Mouse (Mus musculus): ENCODE measurements at regions not wholly inside any gene's neighbourhood (a gene's known extent, or its start where the extent isn't known, plus 50 kb on each side); places are given as distances from the start of the nearest gene placed in this dataset.

GRCm38 (mm10) chr1:183749126-183749525 lies 264.0 kb upstream of the Dusp10 start:
- DNase-seq (ENCODE audit: low spot score) = no peak

DNA sequence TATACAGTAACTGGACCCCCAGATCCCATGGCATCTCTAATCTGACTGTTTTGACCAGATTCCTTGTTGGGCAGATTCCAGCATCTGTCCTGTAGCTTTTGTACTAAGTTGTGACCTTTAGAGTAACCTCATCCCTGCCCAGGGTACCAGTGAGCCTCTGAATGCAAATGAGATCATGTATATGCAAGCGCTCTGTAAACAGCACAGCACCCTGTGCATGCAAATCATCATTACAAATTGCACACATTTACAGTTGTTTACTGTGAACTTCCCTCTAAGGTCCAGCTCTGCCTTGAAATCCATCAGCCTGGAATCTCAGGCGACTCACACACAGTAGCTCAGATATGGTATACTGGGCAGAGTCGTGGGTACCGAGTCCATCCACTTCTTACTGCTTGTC lies 258.6 kb upstream of the Dusp10 start:
- DNase-seq (ENCODE audit: low spot score) = no peak

DNA sequence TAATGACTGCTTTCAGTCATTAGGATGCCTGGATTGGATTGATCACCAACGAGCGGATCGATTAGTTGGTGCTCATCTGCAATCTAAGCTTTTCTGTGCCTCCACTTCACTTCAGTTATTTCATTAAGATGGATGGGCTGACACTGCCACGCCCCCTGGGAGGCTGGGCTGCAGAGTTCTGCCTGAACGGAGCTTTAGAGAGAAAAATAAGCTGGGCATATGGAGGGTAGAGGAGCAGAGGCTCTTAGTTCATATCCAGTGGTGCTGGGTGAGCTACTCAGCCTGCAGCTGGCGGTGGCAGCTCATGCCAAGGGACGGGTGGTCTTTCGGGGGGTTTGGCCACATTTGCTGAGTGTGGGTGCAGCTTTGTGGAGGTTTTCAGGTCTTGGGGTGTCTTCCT lies 256.4 kb upstream of the Dusp10 start:
- no peak for DNase-seq (ENCODE audit: low spot score)

- no peak for DNase-seq (ENCODE audit: low spot score)
Observed at GRCm38 (mm10) chr1:183763864-183764726, 249.0 kb upstream of the Dusp10 start.

- DNase-seq (ENCODE audit: low spot score) = no peak
Observed at GRCm38 (mm10) chr1:183772844-183773243, 240.3 kb upstream of the Dusp10 start.

DNA sequence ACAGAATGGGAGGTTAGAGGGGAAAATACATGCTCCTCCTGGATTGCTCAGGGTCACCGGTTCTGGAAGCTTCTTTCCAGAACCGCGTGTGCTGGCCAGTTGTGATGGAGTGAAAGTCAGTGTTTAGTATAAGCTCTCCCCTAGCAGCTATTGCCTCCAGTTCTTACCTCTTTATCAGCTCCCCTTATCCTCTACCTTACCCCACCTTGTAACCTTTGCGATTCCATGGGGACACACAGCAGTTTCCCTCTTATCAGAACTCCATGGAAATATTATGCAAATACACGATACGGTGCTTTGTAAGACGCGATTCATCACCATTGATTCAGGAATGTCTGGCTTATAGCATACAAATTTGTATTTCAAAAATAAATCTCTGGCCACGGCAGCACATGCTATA lies 232.9 kb upstream of the Dusp10 start:
- no peak for DNase-seq (ENCODE audit: low spot score)

- no peak for DNase-seq (ENCODE audit: low spot score)
Observed at GRCm38 (mm10) chr1:183780779-183781178, 232.3 kb upstream of the Dusp10 start.

DNA sequence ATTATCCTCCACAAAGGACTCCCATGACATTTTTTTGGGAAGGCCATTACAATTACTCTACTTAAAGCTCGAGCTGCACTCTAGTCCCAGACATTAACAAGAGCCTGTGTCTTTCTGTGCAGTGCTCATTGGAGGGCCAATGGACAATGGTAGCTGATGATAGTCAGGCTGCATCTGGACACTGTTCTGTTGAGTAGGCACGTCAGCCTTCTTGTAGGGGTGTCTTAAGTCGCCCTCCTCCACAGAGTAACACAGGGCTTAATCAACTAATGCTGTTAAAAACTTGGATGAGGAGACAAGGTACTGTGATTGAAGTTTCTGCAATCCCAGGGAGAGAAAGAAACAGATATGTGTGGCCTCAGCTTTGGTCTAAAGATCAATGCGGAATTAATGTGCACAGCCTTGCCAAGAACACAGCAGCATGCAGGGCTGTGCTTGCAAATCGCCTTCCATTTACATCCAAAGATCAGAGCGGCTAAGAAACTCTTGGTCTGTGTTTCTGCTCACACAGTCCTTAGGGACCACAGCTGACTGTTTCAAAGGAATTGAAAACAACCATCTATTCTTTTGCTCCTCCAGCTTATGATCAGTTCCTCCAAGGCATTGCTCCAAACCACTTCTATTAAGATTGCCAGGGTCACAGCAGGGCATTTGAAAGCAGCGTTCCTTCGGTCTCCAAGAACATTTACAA lies 229.5 kb upstream of the Dusp10 start:
- DNase-seq (ENCODE audit: low spot score) = no peak

DNA sequence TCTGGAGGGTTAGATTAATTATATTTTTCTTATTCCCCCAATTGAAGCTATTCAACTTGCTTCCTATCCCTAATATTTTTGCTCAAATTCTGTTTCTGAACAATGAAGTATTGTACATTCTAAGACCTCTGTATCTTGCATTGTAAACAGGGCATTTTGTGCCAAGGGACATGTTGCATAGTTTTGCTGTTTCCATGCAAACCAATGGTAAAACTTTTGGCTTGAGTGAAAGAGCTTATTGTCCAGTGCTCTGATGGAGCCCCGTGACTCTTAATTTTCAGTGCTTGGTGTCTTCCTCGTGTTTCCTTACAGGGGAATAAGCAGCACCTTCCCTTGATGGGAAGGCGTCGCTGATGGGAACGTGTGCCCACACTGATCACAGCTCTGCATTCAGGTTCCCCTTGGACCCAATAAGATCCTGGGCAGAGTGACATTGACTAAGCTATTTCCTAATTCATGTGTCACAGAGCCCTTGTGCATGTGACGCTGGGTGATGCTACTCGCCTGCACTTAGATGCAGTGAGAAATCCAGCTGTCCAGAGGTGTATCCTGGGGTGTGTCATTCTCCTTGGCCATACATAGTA lies 220.8 kb upstream of the Dusp10 start:
- no peak for DNase-seq (ENCODE audit: low spot score)

DNA sequence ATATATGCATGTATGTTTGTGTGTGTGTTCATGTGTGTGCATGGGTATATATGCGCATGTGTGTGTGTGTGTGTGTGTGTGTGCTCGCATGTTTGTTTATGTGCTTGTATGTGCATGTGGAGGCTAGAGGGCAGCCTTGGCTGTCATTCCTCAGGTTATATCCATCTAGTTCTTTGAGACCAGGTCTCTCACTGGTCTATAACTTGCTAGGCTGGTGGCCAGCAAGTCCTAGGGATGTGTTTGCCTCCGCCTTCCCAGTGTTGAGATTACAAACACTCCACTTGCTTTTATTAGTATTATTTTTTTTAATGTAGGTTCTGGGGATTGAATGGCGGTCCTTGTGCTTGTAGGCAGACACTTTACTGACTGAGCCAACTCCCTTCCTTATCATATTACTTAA lies 219.8 kb upstream of the Dusp10 start:
- DNase-seq (ENCODE audit: low spot score) = no peak

GRCm38 (mm10) chr1:183793913-183794445 lies 219.1 kb upstream of the Dusp10 start:
- DNase-seq (ENCODE audit: low spot score) = no peak

- no peak for DNase-seq (ENCODE audit: low spot score)
Observed at GRCm38 (mm10) chr1:183802351-183802750, 210.8 kb upstream of the Dusp10 start.

DNA sequence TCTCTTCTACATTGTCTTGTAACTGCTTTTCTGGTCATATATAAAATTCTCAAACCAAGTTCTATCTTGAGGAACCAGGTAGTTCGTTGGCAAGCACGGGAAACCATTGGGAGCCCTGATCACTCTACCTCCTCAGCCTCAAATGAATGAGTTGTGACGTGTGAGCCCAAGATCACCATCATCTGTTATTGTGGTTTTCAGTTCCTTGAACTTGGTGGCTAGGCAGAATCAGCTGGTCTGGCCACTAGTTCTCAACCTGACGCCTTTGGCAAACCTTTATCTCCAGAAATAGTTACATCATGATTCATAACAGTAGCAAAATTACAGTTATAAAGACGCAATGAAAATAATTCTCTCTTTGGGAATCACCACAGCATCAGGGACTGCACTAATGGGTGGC lies 209.7 kb upstream of the Dusp10 start:
- DNase-seq (ENCODE audit: low spot score) = no peak

GRCm38 (mm10) chr1:183803826-183804225 lies 209.3 kb upstream of the Dusp10 start:
- DNase-seq (ENCODE audit: low spot score) = no peak

DNA sequence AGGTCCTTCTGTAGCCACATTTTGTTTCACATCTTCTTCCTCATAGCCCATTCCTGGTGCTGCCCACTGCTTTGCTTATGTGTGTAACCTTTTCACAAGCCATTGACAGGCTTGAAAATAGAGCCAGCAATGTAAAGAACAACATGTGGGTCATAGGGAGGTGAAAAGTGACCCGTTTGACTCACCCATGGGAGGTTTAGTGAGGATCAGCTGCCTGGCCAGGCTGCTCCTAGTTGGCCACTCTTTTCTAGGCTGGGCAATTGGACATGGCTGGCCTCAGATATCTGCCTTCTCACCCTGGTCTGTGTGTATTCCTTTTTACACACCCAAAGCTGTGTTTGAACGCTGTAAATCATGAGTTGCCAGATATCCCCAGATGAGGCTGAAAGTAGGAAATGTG lies 208.8 kb upstream of the Dusp10 start:
- no peak for DNase-seq (ENCODE audit: low spot score)

DNA sequence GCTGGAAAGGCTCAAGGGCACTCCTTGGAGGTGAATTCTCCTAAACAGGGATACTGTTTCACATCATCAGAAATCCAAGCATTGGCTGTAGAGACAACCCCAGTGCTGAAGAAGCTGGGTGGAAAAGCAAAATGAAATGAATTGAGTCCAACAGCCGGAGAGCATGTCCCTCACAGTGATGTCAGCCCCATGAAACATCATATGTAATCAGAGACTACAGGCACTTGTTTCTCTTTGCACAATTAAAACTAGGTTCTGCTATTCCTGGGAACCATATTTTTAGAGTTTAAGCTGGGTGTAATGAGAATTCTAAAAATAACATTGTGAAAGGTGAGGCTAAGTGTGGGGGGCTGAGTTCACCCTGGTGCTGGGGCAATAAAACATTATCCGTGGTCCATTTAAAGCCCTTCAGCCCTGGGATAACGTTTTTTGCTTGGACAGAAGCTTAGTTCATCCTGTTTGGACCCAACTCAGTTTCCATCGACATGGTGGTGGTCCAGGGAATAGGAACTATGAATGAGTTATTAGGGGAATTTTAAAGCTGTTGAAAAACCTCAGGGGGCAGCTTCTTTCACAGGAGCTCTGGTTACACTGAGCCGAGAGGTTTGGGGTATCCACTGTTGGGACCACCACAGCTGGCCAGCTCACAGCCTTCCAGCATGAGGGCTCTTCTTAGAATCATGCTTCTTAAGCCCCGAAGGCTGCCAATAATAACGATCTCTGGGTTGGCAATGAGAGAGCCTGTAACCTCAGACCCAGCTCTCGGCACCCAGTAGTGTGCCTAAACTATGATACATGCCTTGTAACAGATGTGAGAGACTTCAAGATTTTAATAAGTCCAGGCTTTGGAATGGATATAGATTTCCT lies 206.0 kb upstream of the Dusp10 start:
- DNase-seq (ENCODE audit: low spot score) = no peak

GRCm38 (mm10) chr1:183808168-183808567 lies 204.9 kb upstream of the Dusp10 start:
- no peak for DNase-seq (ENCODE audit: low spot score)

- no peak for DNase-seq (ENCODE audit: low spot score)
Observed at GRCm38 (mm10) chr1:183820555-183820954, 192.5 kb upstream of the Dusp10 start.

- DNase-seq (ENCODE audit: low spot score) = no peak
Observed at GRCm38 (mm10) chr1:183826300-183826699, 186.8 kb upstream of the Dusp10 start.

GRCm38 (mm10) chr1:183845135-183845534 lies 168.0 kb upstream of the Dusp10 start:
- DNase-seq (ENCODE audit: low spot score) = no peak

DNA sequence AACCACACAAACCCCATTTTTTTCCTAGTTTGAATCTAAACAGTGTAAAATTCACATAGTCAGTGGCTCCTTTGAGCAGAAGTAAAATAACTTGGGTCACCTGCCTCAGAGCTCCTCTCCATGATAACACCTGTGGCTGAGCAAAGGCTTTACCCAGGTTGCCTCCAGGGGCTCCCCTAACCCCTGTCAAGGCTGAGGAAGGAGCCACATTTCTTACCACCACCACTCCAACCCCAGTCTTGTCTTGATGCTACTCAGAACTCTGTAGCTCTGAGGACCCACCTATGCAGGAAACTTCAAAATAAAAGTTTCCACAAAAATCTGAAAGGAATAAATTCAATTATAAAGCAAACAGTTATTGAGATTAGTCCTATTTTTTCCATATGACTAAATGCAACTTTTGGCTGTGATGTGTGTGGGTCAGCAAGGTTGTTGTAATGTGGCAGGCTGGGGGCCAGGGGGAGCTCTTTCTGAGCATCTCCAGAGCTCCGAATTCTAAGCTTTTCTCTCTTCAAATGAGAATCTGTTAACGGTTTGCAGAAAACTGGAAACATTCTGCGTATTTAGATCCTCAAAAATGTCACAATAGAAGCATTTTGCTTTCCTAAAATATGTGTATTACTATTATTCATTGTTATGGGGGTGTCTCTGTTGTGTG lies 159.0 kb upstream of the Dusp10 start:
- DNase-seq (ENCODE audit: low spot score) = no peak

Data from layer of hippocampus, adult 9-10 months (tissue).